Mouse (Mus musculus) heart, embryonic 11.5 days (tissue): Measurements from ENCODE around the gene Socs3. TPM values are rescaled to one million over a fixed set of nuclear protein-coding genes. Genes with fewer than 3 reads are reported as not detected.

Experiments used
- ATAC-seq: fragments of 200-750 bp; cut with Nextera tagmentation; replicated peaks from 2 replicates; pipeline ENCODE4 v1.8.0; 2017; ENCODE audit warnings: moderate library complexity; ENCODE audit not compliant: insufficient number of reproducible peaks, low FRiP score, low TSS enrichment
- H3K27ac ChIP-seq: fragments of 300-500 bp; sonication (generic); 2 replicates; pipeline ENCODE4 v1.5.1; 2014; ENCODE audit warnings: mild to moderate bottlenecking, low read depth, low read length
- H3K27me3 ChIP-seq: fragments of 300-500 bp; sonication (generic); 2 replicates; pipeline ENCODE4 v1.6.1; 2014; ENCODE audit warnings: mild to moderate bottlenecking, low read length, mixed read lengths; ENCODE audit not compliant: control insufficient read depth, insufficient read depth
- H3K36me3 ChIP-seq: fragments of 300-500 bp; sonication (generic); 2 replicates; pipeline ENCODE4 v1.6.1; 2014; ENCODE audit warnings: mild to moderate bottlenecking, low read length, moderate library complexity, mixed read lengths; ENCODE audit not compliant: control insufficient read depth, insufficient read depth
- H3K4me1 ChIP-seq: fragments of 300-500 bp; sonication (generic); 2 replicates; pipeline ENCODE4 v1.6.1; 2014; ENCODE audit warnings: low read length; ENCODE audit not compliant: control insufficient read depth, insufficient read depth
- H3K4me2 ChIP-seq: fragments of 300-500 bp; sonication (generic); 2 replicates; pipeline ENCODE4 v1.6.1; 2014; ENCODE audit warnings: mild to moderate bottlenecking, moderate library complexity
- H3K4me3 ChIP-seq: fragments of 300-500 bp; sonication (generic); 2 replicates; pipeline ENCODE4 v1.5.1; 2014; ENCODE audit warnings: low read depth, low read length
- H3K9ac ChIP-seq: fragments of 300-500 bp; sonication (generic); 2 replicates; pipeline ENCODE4 v1.6.1; 2014; ENCODE audit warnings: mild to moderate bottlenecking, low read depth, low read length, moderate library complexity
- H3K9me3 ChIP-seq: fragments of 300-500 bp; sonication (generic); replicated peaks from 2 replicates; pipeline ENCODE4 v1.6.1; 2016; ENCODE audit warnings: low read length; ENCODE audit not compliant: control insufficient read depth
- WGBS: fragments of 180-500 bp; shearing (Covaris S2); extraction: QIAGEN DNeasy Blood & Tissue Kit; methylation state at CpG from one replicate; pipeline ENCODE4 v1.1.7; 2014; ENCODE audit not compliant: insufficient replicate concordance; 5-methylcytosine and 5-hydroxymethylcytosine counted together
- polyA plus RNA-seq: library from polyadenylated mRNA; unstranded; fragments of >200 nt; fragmentation: Nextera tagmentation; extraction: Ambion mirVana; gene quantifications from 2 replicates; pipeline ENCODE4 v1.2.1, GENCODE M21; 2014

Gene Socs3
- polyA plus RNA-seq, 1 experiment from 2014 or later, result 3.6 TPM

- H3K4me3 ChIP-seq, result no peak overlapping the region
- H3K27me3 ChIP-seq, result no peaks in the 10 kb centered on the region
- no peak for ATAC-seq
- WGBS, result 51% methylated on average over 9 of the region's 9 CpGs
- H3K27ac ChIP-seq, result no peak overlapping the region
- no peaks in the 10 kb centered on the region for H3K36me3 ChIP-seq
- H3K9me3 ChIP-seq, result no peaks in the 10 kb centered on the region
- peaks cover 71% of the 10 kb centered on the region for H3K4me1 ChIP-seq
- no peak overlapping the region for H3K4me2 ChIP-seq
- no peak overlapping the region for H3K9ac ChIP-seq
Observed at GRCm38 (mm10) chr11:117991502-117992470, 21.9 kb upstream of the Socs3 start.

- H3K4me1 ChIP-seq, result peaks cover 62% of the 10 kb centered on the region
- H3K36me3 ChIP-seq, result no peaks in the 10 kb centered on the region
- no peaks in the 10 kb centered on the region for H3K27me3 ChIP-seq
- H3K27ac ChIP-seq, result 0 out of 2 replicates have a peak overlapping the region, but pooled peaks have one; percentile 12
- no peak overlapping the region for H3K4me3 ChIP-seq
- WGBS, result 42% methylated on average over 10 of the region's 10 CpGs
- no peak for ATAC-seq
- H3K4me2 ChIP-seq, result no peak overlapping the region
- no peaks in the 10 kb centered on the region for H3K9me3 ChIP-seq
- H3K9ac ChIP-seq, result no peak overlapping the region
Observed at GRCm38 (mm10) chr11:117989926-117990325, 20.1 kb upstream of the Socs3 start.

GRCm38 (mm10) chr11:117989241-117989640 is 19.4 kb upstream of the Socs3 start:
- H3K4me3 ChIP-seq, result no peak overlapping the region
- ATAC-seq, result no peak
- no peaks in the 10 kb centered on the region for H3K36me3 ChIP-seq
- no peak overlapping the region for H3K27ac ChIP-seq
- H3K4me1 ChIP-seq, result peaks cover 55% of the 10 kb centered on the region
- H3K27me3 ChIP-seq, result no peaks in the 10 kb centered on the region
- no peak overlapping the region for H3K9ac ChIP-seq
- no peaks in the 10 kb centered on the region for H3K9me3 ChIP-seq
- 83% methylated on average over 4 of the region's 4 CpGs for WGBS
- H3K4me2 ChIP-seq, result no peak overlapping the region

- H3K9ac ChIP-seq, result peak overlapping the region; percentile 88
- 68% methylated on average over 4 of the region's 4 CpGs for WGBS
- peak overlapping the region; percentile 93 for H3K4me2 ChIP-seq
- peaks cover 45% of the 10 kb centered on the region for H3K4me1 ChIP-seq
- H3K36me3 ChIP-seq, result no peaks in the 10 kb centered on the region
- ATAC-seq, result no peak
- H3K4me3 ChIP-seq, result peak overlapping the region; percentile 100
- no peaks in the 10 kb centered on the region for H3K9me3 ChIP-seq
- H3K27ac ChIP-seq, result no peak overlapping the region
- H3K27me3 ChIP-seq, result no peaks in the 10 kb centered on the region
Observed at GRCm38 (mm10) chr11:117987968-117988367, 18.1 kb upstream of the Socs3 start.

GRCm38 (mm10) chr11:117987032-117987451 is 17.2 kb upstream of the Socs3 start:
- ATAC-seq, result peak; percentile 47
- Histone ChIP-seq H3K27ac (peak overlapping the region; percentile 46; the same call in 1 of the 2 replicates), H3K27me3 (no peaks in the 10 kb centered on the region), H3K4me1 (peaks cover 41% of the 10 kb centered on the region), H3K9ac (peak overlapping the region; percentile 88), H3K36me3 (no peaks in the 10 kb centered on the region), H3K4me2 (peak overlapping the region; percentile 93), H3K4me3 (peak overlapping the region; percentile 100), H3K9me3 (no peaks in the 10 kb centered on the region)
- under 1% methylated on average over 32 of the region's 32 CpGs for WGBS

- peak within 1 kb of the TSS; percentile 100 for H3K4me3 ChIP-seq
- ATAC-seq, result peak; percentile 64
- no peaks in the 10 kb centered on the region for H3K9me3 ChIP-seq
- H3K4me2 ChIP-seq, result peak within 1 kb of the TSS; percentile 93
- peak within 1 kb of the TSS; percentile 46; the same call in 1 of the 2 replicates for H3K27ac ChIP-seq
- 6% methylated on average over 51 of the region's 51 CpGs for WGBS
- no peaks in the 10 kb centered on the region for H3K36me3 ChIP-seq
- peak within 1 kb of the TSS; percentile 88 for H3K9ac ChIP-seq
- peaks cover 35% of the 10 kb centered on the region for H3K4me1 ChIP-seq
- no peaks in the 10 kb centered on the region for H3K27me3 ChIP-seq
Observed at GRCm38 (mm10) chr11:117986126-117987031, 16.5 kb upstream of the Socs3 start, which contains the start of gene Pgs1. Pgs1 (plus strand) TSS chr11:117986292.

- 48% methylated on average over 7 of the region's 7 CpGs for WGBS
- Histone ChIP-seq H3K36me3 (no peaks in the 10 kb centered on the region), H3K4me2 (no peak overlapping the region), H3K9ac (no peak overlapping the region), H3K27ac (no peak overlapping the region), H3K27me3 (no peaks in the 10 kb centered on the region), H3K4me1 (peaks cover 18% of the 10 kb centered on the region), H3K9me3 (no peaks in the 10 kb centered on the region), H3K4me3 (no peak overlapping the region)
- no peak for ATAC-seq
Observed at GRCm38 (mm10) chr11:117983770-117984169, 13.9 kb upstream of the Socs3 start.

- Histone ChIP-seq H3K9me3 (no peaks in the 10 kb centered on the region), H3K27me3 (no peaks in the 10 kb centered on the region), H3K4me2 (no peak overlapping the region), H3K4me3 (no peak overlapping the region), H3K4me1 (peaks cover 7% of the 10 kb centered on the region), H3K27ac (no peak overlapping the region), H3K9ac (no peak overlapping the region), H3K36me3 (no peaks in the 10 kb centered on the region)
- ATAC-seq, result no peak
- 47% methylated on average over 5 of the region's 5 CpGs for WGBS
Observed at GRCm38 (mm10) chr11:117982426-117982825, 12.6 kb upstream of the Socs3 start.
